Mouse (Mus musculus): ENCODE measurements at regions not wholly inside any gene's neighbourhood (a gene's known extent, or its start where the extent isn't known, plus 50 kb on each side); places are given as distances from the start of the nearest gene placed in this dataset.

GRCm38 (mm10) chr12:12701735-12702134 lies 240.0 kb downstream of the Mycn start:
- no peak for TF ChIP-seq CTCF (IDR thresholded peaks at IDR 0.05; ENCODE audit: low read depth)
- no peak for TF ChIP-seq EP300 (IDR thresholded peaks at IDR 0.05; ENCODE audit: low read depth)

Data from liver, postnatal 0 days (tissue).